Mouse (Mus musculus) CH12.LX (cell line): ENCODE measurements around the gene Trcg1. TPM values are rescaled to one million over a fixed set of nuclear protein-coding genes. Genes with fewer than 3 reads are reported as not detected.

Experiments
- DNase-seq: peaks from one replicate; pipeline ENCODE4 v3.0.0-alpha.2; 2013; ENCODE audit errors: extremely low read depth
- H3K27ac ChIP-seq: 2 replicates; pipeline ENCODE4 v1.5.1; 2012; ENCODE audit warnings: low read depth, mild to moderate bottlenecking, control low read depth, moderate library complexity; ENCODE audit not compliant: insufficient read depth
- H3K27me3 ChIP-seq: replicated peaks from 2 replicates; pipeline ENCODE3; 2012; ENCODE audit warnings: inconsistent platforms
- H3K36me3 ChIP-seq, 2 experiments: replicated peaks in 1 of 2; 2 replicates each; pipeline versions ENCODE3 to v1.6.1; 2012; ENCODE audit warnings: inconsistent platforms in 1 of 2, low read length in 1 of 2, mild to moderate bottlenecking in 1 of 2, mixed read lengths in 1 of 2, moderate library complexity in 1 of 2; ENCODE audit not compliant: control insufficient read depth in 1 of 2, insufficient read depth in 1 of 2
- H3K4me1 ChIP-seq, 2 experiments: 2 replicates each; pipeline ENCODE4 v1.6.1; 2012; ENCODE audit warnings: inconsistent platforms in 1 of 2, moderate library complexity in 1 of 2; ENCODE audit not compliant: insufficient read depth in 2 of 2, control insufficient read depth in 1 of 2
- H3K4me2 ChIP-seq: 2 replicates; pipeline ENCODE4 v1.6.1; 2012; ENCODE audit warnings: low read depth, mild to moderate bottlenecking, control low read depth; ENCODE audit not compliant: poor library complexity, insufficient read depth, severe bottlenecking
- H3K4me3 ChIP-seq, 3 experiments: fragments of 150-350 bp in 1 of 3; sonication (generic) in 1 of 3; replicated peaks in 1 of 3; 2 replicates each; pipeline versions ENCODE3 to v1.5.1; 2011 to 2012; ENCODE audit warnings: low read depth in 2 of 3, low read length in 2 of 3, mild to moderate bottlenecking in 2 of 3, moderate library complexity in 2 of 3, control low read depth in 1 of 3, improper control_type of control experiment in 1 of 3, inconsistent platforms in 1 of 3, mixed read lengths in 1 of 3; ENCODE audit not compliant: poor library complexity in 1 of 3
- H3K79me2 ChIP-seq: replicated peaks from 2 replicates; pipeline ENCODE4 v1.6.1; 2012; ENCODE audit warnings: mild to moderate bottlenecking, moderate library complexity; ENCODE audit not compliant: control insufficient read depth, poor library complexity, insufficient read depth, severe bottlenecking; ENCODE audit errors: extremely low read depth
- H3K9ac ChIP-seq: 2 replicates; pipeline ENCODE4 v1.6.1; 2012; ENCODE audit warnings: low read depth, mild to moderate bottlenecking, control low read depth, moderate library complexity; ENCODE audit not compliant: insufficient read depth
- H3K9me3 ChIP-seq: replicated peaks from 2 replicates; pipeline ENCODE3; 2012; ENCODE audit warnings: low read length, inconsistent platforms, mixed read lengths
- CHD1 ChIP-seq: IDR thresholded peaks from 2 replicates; pipeline ENCODE4 v1.6.1; 2012; ENCODE audit warnings: low read depth, low read length, improper control_type of control experiment, inconsistent platforms
- CHD2 ChIP-seq: IDR thresholded peaks from 2 replicates; pipeline ENCODE4 v1.6.1; 2011; ENCODE audit warnings: low read length, improper control_type of control experiment
- CTCF ChIP-seq, 2 experiments: IDR thresholded peaks in 1 of 2; conservative IDR thresholded peaks in 1 of 2; 2 replicates each; pipeline ENCODE4 v1.5.1; 2011 to 2012; ENCODE audit warnings: low read depth in 2 of 2, low read length in 2 of 2, improper control_type of control experiment in 1 of 2, inconsistent platforms in 1 of 2, mild to moderate bottlenecking in 1 of 2, moderate library complexity in 1 of 2
- E2F4 ChIP-seq: IDR thresholded peaks from 2 replicates; pipeline ENCODE4 v1.6.1; 2011; ENCODE audit warnings: low read depth, low read length, improper control_type of control experiment; ENCODE audit not compliant: insufficient replicate concordance
- ETS1 ChIP-seq: conservative IDR thresholded peaks from 2 replicates; pipeline ENCODE4 v1.6.1; 2012; ENCODE audit warnings: low read depth, mild to moderate bottlenecking, inconsistent platforms, low read length, improper control_type of control experiment, moderate library complexity
- HCFC1 ChIP-seq: IDR thresholded peaks from 2 replicates; pipeline ENCODE4 v1.6.1; 2012; ENCODE audit warnings: low read depth, mild to moderate bottlenecking, inconsistent platforms, low read length, improper control_type of control experiment
- KAT2A ChIP-seq: IDR thresholded peaks from 2 replicates; pipeline ENCODE4 v1.6.1; 2012; ENCODE audit warnings: low read length, improper control_type of control experiment, inconsistent platforms; ENCODE audit not compliant: insufficient replicate concordance
- MAZ ChIP-seq: IDR thresholded peaks from 2 replicates; pipeline ENCODE4 v1.6.1; 2012; ENCODE audit warnings: low read depth, mild to moderate bottlenecking, inconsistent platforms, low read length, improper control_type of control experiment, moderate library complexity
- MEF2A ChIP-seq: IDR thresholded peaks from 2 replicates; pipeline ENCODE4 v1.6.1; 2014; ENCODE audit warnings: low read depth, mild to moderate bottlenecking, inconsistent platforms, low read length, improper control_type of control experiment, borderline replicate concordance
- MXI1 ChIP-seq: IDR thresholded peaks from 2 replicates; pipeline ENCODE4 v1.6.1; 2011; ENCODE audit warnings: mild to moderate bottlenecking, low read depth, low read length, improper control_type of control experiment
- MYC ChIP-seq: IDR thresholded peaks from 2 replicates; pipeline ENCODE4 v1.6.1; 2011; ENCODE audit warnings: low read depth, mild to moderate bottlenecking, improper control_type of control experiment, low read length
- PAX5 ChIP-seq: IDR thresholded peaks from 2 replicates; pipeline ENCODE4 v1.6.1; 2012; ENCODE audit warnings: low read length, inconsistent platforms, mixed read lengths
- POLR2A ChIP-seq: IDR thresholded peaks from 2 replicates; pipeline ENCODE4 v1.6.1; 2011; ENCODE audit warnings: low read depth, mild to moderate bottlenecking, improper control_type of control experiment, low read length
- POLR2AphosphoS2 ChIP-seq: IDR thresholded peaks from 2 replicates; pipeline ENCODE4 v1.6.1; 2011; ENCODE audit warnings: low read depth, low read length, improper control_type of control experiment
- RAD21 ChIP-seq: IDR thresholded peaks from 2 replicates; pipeline ENCODE4 v1.6.1; 2011; ENCODE audit warnings: low read depth, mild to moderate bottlenecking, low read length, improper control_type of control experiment, moderate library complexity
- RCOR1 ChIP-seq: conservative IDR thresholded peaks from 2 replicates; pipeline ENCODE4 v1.6.1; 2012; ENCODE audit warnings: low read depth, mild to moderate bottlenecking, inconsistent platforms, low read length, improper control_type of control experiment
- SIN3A ChIP-seq: IDR thresholded peaks from 2 replicates; pipeline ENCODE4 v1.6.1; 2012; ENCODE audit warnings: low read length, improper control_type of control experiment, inconsistent platforms
- SMC3 ChIP-seq: IDR thresholded peaks from 2 replicates; pipeline ENCODE4 v1.6.1; 2011; ENCODE audit warnings: low read depth, low read length, improper control_type of control experiment
- TBP ChIP-seq: conservative IDR thresholded peaks from 2 replicates; pipeline ENCODE4 v1.6.1; 2011; ENCODE audit warnings: low read depth, low read length, improper control_type of control experiment
- TCF12 ChIP-seq: IDR thresholded peaks from 2 replicates; pipeline ENCODE4 v1.6.1; 2014; ENCODE audit warnings: low read depth, mild to moderate bottlenecking, inconsistent platforms, low read length, improper control_type of control experiment
- ZC3H11A ChIP-seq: IDR thresholded peaks from 2 replicates; pipeline ENCODE4 v1.6.1; 2012; ENCODE audit warnings: low read depth, mild to moderate bottlenecking, inconsistent platforms, low read length, improper control_type of control experiment
- ZKSCAN1 ChIP-seq: IDR thresholded peaks from 2 replicates; pipeline ENCODE4 v1.6.1; 2012; ENCODE audit warnings: low read depth, inconsistent platforms, low read length, improper control_type of control experiment, borderline replicate concordance
- ZNF384 ChIP-seq: IDR thresholded peaks from 2 replicates; pipeline ENCODE4 v1.6.1; 2012; ENCODE audit warnings: low read depth, low read length, improper control_type of control experiment, inconsistent platforms
- dilution Hi-C: fragments of 300-500 bp; cut with MboI; formaldehyde crosslinking; loops from 2 replicates; pipeline ENCODE4 v1.14.3; 2020; ENCODE audit warnings: low sequenced_read_pairs; ENCODE audit not compliant: extremely low pct_unique_long_range_greater_than_20kb, extremely low pct_ligation_motif_present
- in situ Hi-C: fragments of 300-500 bp; cut with MboI; formaldehyde crosslinking; loops from 3 replicates; pipeline ENCODE4 v1.14.3; 2019; ENCODE audit warnings: low sequenced_read_pairs, low pct_ligation_motif_present, low pct_unique_long_range_greater_than_20kb, mixed read lengths
- polyA plus RNA-seq: library from polyadenylated mRNA; unstranded; fragments of >175 nt; gene quantifications from 2 replicates; pipeline ENCODE4 v1.2.1, GENCODE M21; 2012; ENCODE audit warnings: low read depth; ENCODE audit not compliant: insufficient read length
- total RNA-seq, 2 experiments: library from RNA; depleted of rRNA; stranded (reverse); fragments of 300-350 nt in 1 of 2; fragments of >200 nt in 1 of 2; gene quantifications; 2 replicates each; pipeline ENCODE4 v1.2.3; 2012 to 2014

The Trcg1 gene
- total and polyA plus RNA-seq, 3 experiments = not detected

DNA sequence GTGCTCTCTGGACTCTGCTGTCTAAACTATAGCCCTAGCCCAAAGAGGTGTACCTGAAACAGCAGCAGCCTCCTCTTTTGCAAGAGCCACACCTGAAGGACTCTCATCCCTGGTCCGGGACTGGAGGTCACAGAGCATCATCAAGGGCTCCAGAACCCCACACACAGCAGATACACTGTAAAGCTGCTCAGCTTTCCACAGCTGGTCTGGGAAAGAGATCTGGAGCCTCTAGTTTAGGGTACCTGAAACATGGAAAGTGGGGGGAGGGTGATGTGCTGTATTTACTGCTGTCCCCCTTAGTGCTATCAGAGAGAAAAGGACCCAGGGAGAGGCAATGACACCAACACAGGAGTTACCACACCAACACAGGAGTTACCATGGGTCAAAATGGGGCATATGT is 16.8 kb upstream of the Trcg1 start:
- Histone ChIP-seq H3K79me2 (no peaks in the 10 kb centered on the region), H3K9me3 (peaks cover 7% of the 10 kb centered on the region), H3K4me3 (no peak overlapping the region), H3K27ac (no peak overlapping the region), H3K27me3 (no peaks in the 10 kb centered on the region), H3K4me1 (peaks cover 0 to 4% of the 10 kb centered on the region in 2 experiments; a peak in 3 of 4 replicates), H3K9ac (no peak overlapping the region), H3K36me3 (no peaks in the 10 kb centered on the region), H3K4me2 (no peak overlapping the region)
- TF ChIP-seq ZC3H11A (no peak), HCFC1 (no peak), SMC3 (no peak), RCOR1 (no peak), MEF2A (no peak)
- dilution Hi-C loops (no loop called here), in situ Hi-C loops (loop anchor here (10.0 kb wide), 1 partner anchor 325 kb away; no protein-coding TSS in a partner anchor)
- no peak for DNase-seq

DNA sequence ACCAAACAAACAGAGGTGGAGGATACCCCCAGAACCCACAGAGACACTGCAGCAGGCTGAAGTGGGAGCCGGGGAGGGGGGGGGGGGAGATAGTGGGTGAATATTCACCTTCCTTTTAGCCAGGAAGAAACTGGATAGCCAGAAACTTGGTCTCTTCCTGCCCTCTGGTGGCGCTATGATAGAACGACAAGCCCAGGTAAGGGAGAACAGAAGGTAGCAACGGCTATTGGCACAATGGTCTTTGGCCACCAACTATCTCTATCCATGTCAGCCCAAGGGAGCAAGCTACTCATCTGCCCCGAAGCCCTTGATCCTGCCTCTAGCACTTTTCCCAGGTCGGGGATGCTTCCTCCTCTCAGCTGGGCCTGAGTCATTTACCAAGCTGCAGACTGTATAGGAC is 16.0 kb upstream of the Trcg1 start:
- in situ Hi-C loops (no loop called here), dilution Hi-C loops (no loop called here)
- H3K9ac ChIP-seq = no peak overlapping the region
- peak overlapping the region; percentile 47; the same call in 1 of the 2 replicates for H3K4me2 ChIP-seq
- peak; percentile 48 for DNase-seq
- peaks cover 7% of the 10 kb centered on the region for H3K9me3 ChIP-seq
- H3K36me3 ChIP-seq = no peaks in the 10 kb centered on the region
- H3K27me3 ChIP-seq = no peaks in the 10 kb centered on the region
- TF ChIP-seq HCFC1 (no peak), SMC3 (peak; percentile 71), ETS1 (no peak), MXI1 (no peak), PAX5 (no peak), CHD1 (no peak), SIN3A (no peak), ZKSCAN1 (no peak), E2F4 (no peak), POLR2AphosphoS2 (no peak), TCF12 (no peak), KAT2A (no peak), RAD21 (peak; percentile 76), MEF2A (no peak), TBP (no peak), MAZ (no peak), MYC (no peak), CHD2 (no peak), ZNF384 (no peak), CTCF (conservative IDR thresholded peaks at IDR 0.05 in 1 of 2, IDR thresholded peaks at IDR 0.05 in 1 of 2; ENCODE audit: low read depth in 2 of 2, low read length in 2 of 2) (peak; percentile 66 to 76; a peak in 3 of 4 replicates), POLR2A (no peak)
- H3K4me3 ChIP-seq = no peak overlapping the region
- no peaks in the 10 kb centered on the region for H3K79me2 ChIP-seq
- H3K27ac ChIP-seq = no peak overlapping the region
- peaks cover 0 to 4% of the 10 kb centered on the region in 2 experiments; a peak in 3 of 4 replicates for H3K4me1 ChIP-seq
